In genomic region chr3:135637592-135637991, GRCm38 (mm10) we compare ENCODE assay signal across 19 mouse cellular contexts. TPM values are rescaled to one million over a fixed set of nuclear protein-coding genes. Genes with fewer than 3 reads are reported as not detected.
DNase-seq lines count a peak whose midpoint lies in the region; ATAC-seq lines count a peak whose summit lies in the region.
"Had no signal": no experiment of that assay in that cellular context is flagged by ENCODE, and none has a peak within 500 bp of the region (broad histone marks: within the 10 kb centered on the region; RNA-seq: fewer than 3 reads in every experiment).

No protein-coding gene starts in this region.

- H3K27me3 ChIP-seq in heart, embryonic 13.5 days (replicated peaks): no peaks in the 10 kb centered on the region
- no peaks in the 10 kb centered on the region for H3K27me3 ChIP-seq in midbrain, embryonic 11.5 days (ENCODE audit: control insufficient read depth, insufficient read depth, low read length)
- H3K27me3 ChIP-seq in midbrain, embryonic 14.5 days (ENCODE audit: control insufficient read depth, insufficient read depth, low read length): no peaks in the 10 kb centered on the region
- H3K27me3 ChIP-seq in splenic B cell, adult 2 months (ENCODE audit: control insufficient read depth, insufficient read depth, low read length, poor library complexity, severe bottlenecking): no peaks in the 10 kb centered on the region
- H3K27me3 ChIP-seq: embryonic facial prominence, embryonic 15.5 days; liver, embryonic 15.5 days had no signal

- H3K27ac ChIP-seq in heart, embryonic 13.5 days (replicated peaks): no peak overlapping the region
- H3K27ac ChIP-seq in midbrain, embryonic 11.5 days (ENCODE audit: low read depth, low read length): no peak overlapping the region
- no peak overlapping the region for H3K27ac ChIP-seq in midbrain, embryonic 14.5 days (replicated peaks; ENCODE audit: low read depth, low read length)
- H3K27ac ChIP-seq: embryonic facial prominence, embryonic 15.5 days; liver, embryonic 15.5 days; stomach, postnatal 0 days had no signal

- DNase-seq in heart, adult 8-10 months (ENCODE audit: low spot score): no peak
- peak; percentile 59 for DNase-seq in midbrain, embryonic 11.5 days (ENCODE audit: low spot score, missing footprints)
- no peak for DNase-seq in midbrain, embryonic 14.5 days
- peak; percentile 42 for DNase-seq in splenic B cell, adult 2 months (ENCODE audit: low read depth, low spot score)
- DNase-seq in cerebellum, adult 18-20 months: no peak
- DNase-seq: cerebellum, adult 9-11 months; embryo, embryonic 11 days; gastrocnemius, postnatal 25 days; heart, postnatal 10 days; kidney, adult 18-20 months; kidney, postnatal 14 days; left cerebral cortex, postnatal 4 days; lung, postnatal 10 days; thymus, postnatal 36 days had no signal

- peak overlapping the region; percentile 10; the same call in 1 of the 2 replicates for H3K4me2 ChIP-seq in heart, embryonic 13.5 days
- H3K4me2 ChIP-seq in midbrain, embryonic 11.5 days: no peak overlapping the region
- H3K4me2 ChIP-seq in midbrain, embryonic 14.5 days (ENCODE audit: low read length): no peak overlapping the region
- H3K4me2 ChIP-seq: embryonic facial prominence, embryonic 15.5 days; liver, embryonic 15.5 days had no signal

- peaks cover 22% of the 10 kb centered on the region for H3K36me3 ChIP-seq in heart, embryonic 13.5 days
- H3K36me3 ChIP-seq in midbrain, embryonic 11.5 days (ENCODE audit: control insufficient read depth, insufficient read depth, low read length): no peaks in the 10 kb centered on the region
- peaks cover 2% of the 10 kb centered on the region; the same call in 1 of the 2 replicates for H3K36me3 ChIP-seq in midbrain, embryonic 14.5 days (ENCODE audit: control insufficient read depth, insufficient read depth, low read length)
- peaks cover 9% of the 10 kb centered on the region for H3K36me3 ChIP-seq in splenic B cell, adult 2 months (ENCODE audit: control insufficient read depth, insufficient read depth, low read length, poor library complexity, severe bottlenecking)

- no peaks in the 10 kb centered on the region for H3K9me3 ChIP-seq in heart, embryonic 13.5 days
- H3K9me3 ChIP-seq in midbrain, embryonic 11.5 days (ENCODE audit: control insufficient read depth, low read length): no peaks in the 10 kb centered on the region
- no peaks in the 10 kb centered on the region for H3K9me3 ChIP-seq in midbrain, embryonic 14.5 days (ENCODE audit: control insufficient read depth, low read length)
- H3K9me3 ChIP-seq: embryonic facial prominence, embryonic 15.5 days; liver, embryonic 15.5 days had no signal

- no peak for ATAC-seq in heart, embryonic 13.5 days (ENCODE audit: extremely low read depth, insufficient number of reproducible peaks, low FRiP score, low TSS enrichment)
- ATAC-seq in midbrain, embryonic 11.5 days (ENCODE audit: low FRiP score): 0 out of 2 replicates have a peak, but pooled peaks have one; percentile 6
- no peak for ATAC-seq in midbrain, embryonic 14.5 days (ENCODE audit: low FRiP score, low TSS enrichment)
- 0 out of 2 replicates have a peak, but pooled peaks have one; percentile 28 for ATAC-seq in erythroblast, adult 5-6 weeks (replicated peaks; ENCODE audit: low FRiP score, poor library complexity, severe bottlenecking)

- peaks cover 56% of the 10 kb centered on the region for H3K4me1 ChIP-seq in heart, embryonic 13.5 days
- peaks cover 7% of the 10 kb centered on the region for H3K4me1 ChIP-seq in midbrain, embryonic 11.5 days (ENCODE audit: control insufficient read depth, insufficient read depth, low read length)
- no peaks in the 10 kb centered on the region for H3K4me1 ChIP-seq in midbrain, embryonic 14.5 days (ENCODE audit: control insufficient read depth, insufficient read depth, low read length)
- H3K4me1 ChIP-seq: embryonic facial prominence, embryonic 15.5 days had no signal

- WGBS in heart, embryonic 13.5 days: 42% methylated on average over 5 of the region's 5 CpGs
- WGBS in midbrain, embryonic 11.5 days: 83% methylated on average over 5 of the region's 5 CpGs
- WGBS in midbrain, embryonic 14.5 days: 70% methylated on average over 5 of the region's 5 CpGs

- no peak overlapping the region for H3K4me3 ChIP-seq in heart, embryonic 13.5 days
- no peak overlapping the region for H3K4me3 ChIP-seq in midbrain, embryonic 11.5 days (ENCODE audit: low read depth, low read length)
- H3K4me3 ChIP-seq in midbrain, embryonic 14.5 days (replicated peaks; ENCODE audit: low read depth, low read length): no peak overlapping the region
- H3K4me3 ChIP-seq: embryonic facial prominence, embryonic 15.5 days; liver, embryonic 15.5 days had no signal

- H3K9ac ChIP-seq in heart, embryonic 13.5 days: peak overlapping the region; percentile 1; the same call in 1 of the 2 replicates
- H3K9ac ChIP-seq in midbrain, embryonic 11.5 days (ENCODE audit: low read length): no peak overlapping the region
- H3K9ac ChIP-seq in midbrain, embryonic 14.5 days (replicated peaks; ENCODE audit: low read length): no peak overlapping the region
- H3K9ac ChIP-seq: embryonic facial prominence, embryonic 15.5 days; liver, embryonic 15.5 days had no signal

RNA-seq across cellular contexts. Expression of gene Nfkb1, which starts 53.8 kb away (rescaled TPM):
- 13.7 and 13.8 TPM in 2 replicates for polyA plus RNA-seq in heart, embryonic 13.5 days (2015; fragmentation: Nextera tagmentation; extraction: Ambion mirVana)
- 10 to 100 TPM; 30.5 to 35.1 (median 32.8) TPM for total RNA-seq in heart, adult 8-10 months (2022)
- 10.5 and 10.8 TPM in 2 replicates for polyA plus RNA-seq in midbrain, embryonic 11.5 days (2014; fragmentation: Nextera tagmentation; extraction: Ambion mirVana)
- 7.6 and 8.7 TPM in 2 replicates for polyA plus RNA-seq in midbrain, embryonic 14.5 days (2014; fragmentation: Nextera tagmentation; extraction: Ambion mirVana)
- 15.9 and 25.4 TPM in 2 replicates for total RNA-seq in erythroblast, adult 5-6 weeks (2015; ENCODE audit: low replicate concordance)
- total RNA-seq in erythroblast, adult 5-6 weeks (2017; ENCODE audit: low replicate concordance): 19.4 and 25.1 TPM in 2 replicates

Comparison
In these comparisons a context has a peak if more than half of its experiments do, and no peak if none do; other contexts are left out.
1. ATAC-seq: peak in midbrain, embryonic 11.5 days (single experiment) and erythroblast, adult 5-6 weeks (single experiment); none in heart, embryonic 13.5 days (single experiment) and midbrain, embryonic 14.5 days (single experiment).
2. DNase-seq: peak in midbrain, embryonic 11.5 days (single experiment) and splenic B cell, adult 2 months (single experiment); none in heart, adult 8-10 months (single experiment), midbrain, embryonic 14.5 days (single experiment) and cerebellum, adult 18-20 months (0 of 2).